Mouse (Mus musculus) ES-CJ7 (cell line): ENCODE results near the gene Dynlt1c.
A peak's percentile ranks its signal among the peaks of the same experiment; 100 is the strongest.
"Not testable (repeated sequence)": the region's sequence is repeated elsewhere in the genome, so short reads cannot be mapped to it uniquely, and the experiment has no call there.

Experiments
- DNase-seq: peaks from one replicate; pipeline ENCODE4 v3.0.0; 2011; ENCODE audit warnings: low read depth, low spot score

Gene Dynlt1c

GRCm38 (mm10) chr17:6655087-6655511 is 53.6 kb downstream of the Dynlt1c start:
- peak; percentile 64 for DNase-seq

- peak; percentile 52 for DNase-seq
Observed at GRCm38 (mm10) chr17:6655567-6656281, 54.3 kb downstream of the Dynlt1c start, which contains the start of gene Dynlt1f. TSS of gene Dynlt1f (minus strand) at chr17:6655900.

GRCm38 (mm10) chr17:6656471-6656870 is 55.0 kb downstream of the Dynlt1c start:
- not testable (repeated sequence) for DNase-seq

DNA sequence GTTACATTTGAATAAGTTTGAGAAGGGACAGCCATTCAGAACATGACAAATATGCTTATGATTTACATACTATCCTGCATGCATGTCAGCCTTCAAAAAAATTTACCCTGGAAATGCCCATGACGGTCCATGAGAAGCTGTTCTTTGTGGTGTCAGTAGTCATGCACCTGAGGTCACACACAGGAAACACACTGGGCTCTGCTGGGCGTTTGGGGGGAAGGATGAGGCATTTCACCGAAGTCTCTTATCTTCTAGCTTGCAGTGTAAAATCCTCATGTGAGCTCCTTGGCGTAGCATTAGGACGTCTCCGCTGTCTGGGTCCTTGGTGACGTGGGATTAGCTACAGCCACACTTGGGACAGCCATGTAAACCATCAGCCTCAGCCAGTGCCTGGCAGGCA is 57.3 kb downstream of the Dynlt1c start, which contains the start of gene Sytl3:
Gene Sytl3, plus strand, starts transcription at position 293 of the 400 bp plus-strand sequence.
- DNase-seq, result not testable (repeated sequence)
